Mouse (Mus musculus) forebrain, postnatal 0 days (tissue): ENCODE results near the gene Pfkp. TPM values are rescaled to one million over a fixed set of nuclear protein-coding genes. Genes with fewer than 3 reads are reported as not detected.

Experiments used
- ATAC-seq: fragments of 200-750 bp; cut with Nextera tagmentation; 2 replicates; pipeline ENCODE4 v1.8.0; 2017; ENCODE audit warnings: mild to moderate bottlenecking, moderate library complexity
- DNase-seq: peaks from one replicate; pipeline ENCODE4 v3.0.0-alpha.2; 2015
- H3K27ac ChIP-seq: fragments of 300-500 bp; sonication (generic); 2 replicates; pipeline ENCODE4 v1.5.1; 2014; ENCODE audit warnings: low read depth, mild to moderate bottlenecking, antibody characterized with exemption, low read length, moderate library complexity, mixed read lengths
- H3K27me3 ChIP-seq: fragments of 300-500 bp; sonication (generic); 2 replicates; pipeline ENCODE4 v1.6.1; 2014; ENCODE audit warnings: mild to moderate bottlenecking, low read length, mixed read lengths; ENCODE audit not compliant: insufficient read depth
- H3K36me3 ChIP-seq: fragments of 300-500 bp; sonication (generic); 2 replicates; pipeline ENCODE4 v1.6.1; 2014; ENCODE audit warnings: mild to moderate bottlenecking, moderate library complexity; ENCODE audit not compliant: insufficient read depth
- H3K4me1 ChIP-seq: fragments of 300-500 bp; sonication (generic); 2 replicates; pipeline ENCODE4 v1.6.1; 2014; ENCODE audit warnings: antibody characterized with exemption; ENCODE audit not compliant: insufficient read depth
- H3K4me2 ChIP-seq: fragments of 300-500 bp; sonication (generic); 2 replicates; pipeline ENCODE4 v1.6.1; 2014; ENCODE audit warnings: low read depth, mild to moderate bottlenecking, moderate library complexity
- H3K4me3 ChIP-seq: fragments of 300-500 bp; sonication (generic); 2 replicates; pipeline ENCODE4 v1.5.1; 2014; ENCODE audit warnings: low read depth, low read length, mixed read lengths
- H3K9ac ChIP-seq: fragments of 300-500 bp; sonication (generic); 2 replicates; pipeline ENCODE4 v1.6.1; 2014; ENCODE audit warnings: mild to moderate bottlenecking
- H3K9me3 ChIP-seq: fragments of 300-500 bp; sonication (generic); 2 replicates; pipeline ENCODE4 v1.6.1; 2016; ENCODE audit warnings: low read length
- CTCF ChIP-seq: sonication (generic); IDR thresholded peaks from 2 replicates; pipeline ENCODE4 v1.5.1; 2016; ENCODE audit warnings: antibody characterized with exemption, control low read depth, low read depth
- WGBS: fragments of 180-500 bp; shearing (Covaris S2); extraction: QIAGEN DNeasy Blood & Tissue Kit; methylation state at CpG from one replicate; pipeline ENCODE4 v1.1.7; 2014; 5-methylcytosine and 5-hydroxymethylcytosine counted together
- polyA plus RNA-seq: library from polyadenylated mRNA; unstranded; fragments of >200 nt; fragmentation: Nextera tagmentation; extraction: Ambion mirVana; gene quantifications from 2 replicates; pipeline ENCODE4 v1.2.1, GENCODE M21; 2015
- total RNA-seq: library from RNA; depleted of rRNA; stranded (reverse); fragments of >200 nt; gene quantifications from 2 replicates; pipeline ENCODE4 v1.2.3, GENCODE M21; 2014

The Pfkp gene
- total and polyA plus RNA-seq, 2 experiments from 2014 or later = 207 to 213 TPM

- TF ChIP-seq CTCF = no peak
- WGBS = 77% methylated on average over 4 of the region's 4 CpGs
- no peak for ATAC-seq
- H3K9ac ChIP-seq = no peak overlapping the region
- no peak overlapping the region for H3K4me2 ChIP-seq
- no peak for DNase-seq
- H3K27ac ChIP-seq = no peak overlapping the region
- no peaks in the 10 kb centered on the region for H3K9me3 ChIP-seq
- H3K27me3 ChIP-seq = no peaks in the 10 kb centered on the region
- H3K4me1 ChIP-seq = no peaks in the 10 kb centered on the region
- peaks cover 20% of the 10 kb centered on the region; the same call in 1 of the 2 replicates for H3K36me3 ChIP-seq
- H3K4me3 ChIP-seq = no peak overlapping the region
Observed at GRCm38 (mm10) chr13:6632935-6633334, 15.6 kb downstream of the Pfkp start.

GRCm38 (mm10) chr13:6632513-6632912 is 16.1 kb downstream of the Pfkp start:
- DNase-seq (no peak), ATAC-seq (no peak)
- Histone ChIP-seq H3K4me1 (no peaks in the 10 kb centered on the region), H3K27ac (no peak overlapping the region), H3K36me3 (peaks cover 20% of the 10 kb centered on the region; the same call in 1 of the 2 replicates), H3K27me3 (no peaks in the 10 kb centered on the region), H3K4me2 (no peak overlapping the region), H3K4me3 (no peak overlapping the region), H3K9ac (no peak overlapping the region), H3K9me3 (no peaks in the 10 kb centered on the region)
- TF ChIP-seq CTCF = no peak
- WGBS = 76% methylated on average over 8 of the region's 8 CpGs

- Histone ChIP-seq H3K27ac (no peak overlapping the region), H3K9ac (no peak overlapping the region), H3K9me3 (no peaks in the 10 kb centered on the region), H3K4me3 (no peak overlapping the region), H3K36me3 (peaks cover 20% of the 10 kb centered on the region; the same call in 1 of the 2 replicates), H3K4me1 (no peaks in the 10 kb centered on the region), H3K27me3 (no peaks in the 10 kb centered on the region), H3K4me2 (no peak overlapping the region)
- ATAC-seq = no peak
- no peak for DNase-seq
- WGBS = 80% methylated on average over 12 of the region's 12 CpGs
- no peak for TF ChIP-seq CTCF
Observed at GRCm38 (mm10) chr13:6631772-6632510, 16.6 kb downstream of the Pfkp start.

GRCm38 (mm10) chr13:6630660-6631059 is 17.9 kb downstream of the Pfkp start:
- H3K9ac ChIP-seq = no peak overlapping the region
- no peaks in the 10 kb centered on the region for H3K4me1 ChIP-seq
- H3K27me3 ChIP-seq = no peaks in the 10 kb centered on the region
- no peak overlapping the region for H3K27ac ChIP-seq
- ATAC-seq = no peak
- H3K4me3 ChIP-seq = no peak overlapping the region
- H3K36me3 ChIP-seq = peaks cover 17% of the 10 kb centered on the region; the same call in 1 of the 2 replicates
- H3K4me2 ChIP-seq = no peak overlapping the region
- DNase-seq = no peak
- H3K9me3 ChIP-seq = no peaks in the 10 kb centered on the region
- 61% methylated on average over 5 of the region's 5 CpGs for WGBS
- no peak for TF ChIP-seq CTCF

GRCm38 (mm10) chr13:6629927-6630326 is 18.6 kb downstream of the Pfkp start:
- Histone ChIP-seq H3K4me3 (no peak overlapping the region), H3K27ac (no peak overlapping the region), H3K36me3 (0 out of 2 replicates have a peak, but pooled peaks cover 10% of the 10 kb centered on the region), H3K4me1 (no peaks in the 10 kb centered on the region), H3K9ac (no peak overlapping the region), H3K27me3 (no peaks in the 10 kb centered on the region), H3K4me2 (no peak overlapping the region), H3K9me3 (no peaks in the 10 kb centered on the region)
- DNase-seq (no peak), ATAC-seq (no peak)
- WGBS = 77% methylated on average over 5 of the region's 5 CpGs
- TF ChIP-seq CTCF = no peak

- ATAC-seq (no peak), DNase-seq (no peak)
- Histone ChIP-seq H3K27me3 (no peaks in the 10 kb centered on the region), H3K4me1 (no peaks in the 10 kb centered on the region), H3K4me3 (no peak overlapping the region), H3K9me3 (no peaks in the 10 kb centered on the region), H3K27ac (no peak overlapping the region), H3K4me2 (no peak overlapping the region), H3K36me3 (0 out of 2 replicates have a peak, but pooled peaks cover 3% of the 10 kb centered on the region), H3K9ac (no peak overlapping the region)
- TF ChIP-seq CTCF = no peak
- whole genome bisulfite sequencing = 84% methylated on average over 14 of the region's 14 CpGs
Observed at GRCm38 (mm10) chr13:6628998-6629764, 19.4 kb downstream of the Pfkp start.

GRCm38 (mm10) chr13:6628261-6628660 is 20.3 kb downstream of the Pfkp start:
- no peak for ATAC-seq
- no peak for DNase-seq
- Histone ChIP-seq H3K4me2 (no peak overlapping the region), H3K4me1 (no peaks in the 10 kb centered on the region), H3K9ac (no peak overlapping the region), H3K36me3 (0 out of 2 replicates have a peak, but pooled peaks cover 3% of the 10 kb centered on the region), H3K4me3 (no peak overlapping the region), H3K27ac (no peak overlapping the region), H3K9me3 (no peaks in the 10 kb centered on the region), H3K27me3 (no peaks in the 10 kb centered on the region)
- no peak for TF ChIP-seq CTCF
- 89% methylated on average over 3 of the region's 3 CpGs for WGBS
